Mouse (Mus musculus) neutrophil, adult 5-6 weeks (primary cell): ENCODE data around the gene Elmod3. TPM values are rescaled to one million over a fixed set of nuclear protein-coding genes. Genes with fewer than 3 reads are reported as not detected.
"Not testable (repeated sequence)": the region's sequence is repeated elsewhere in the genome, so short reads cannot be mapped to it uniquely, and the experiment has no call there.

Source experiments
- ATAC-seq: fragments of 151-379, 151-347 bp; 2 replicates; pipeline ENCODE4 v1.8.0; 2017; ENCODE audit warnings: mild to moderate bottlenecking, moderate TSS enrichment; ENCODE audit not compliant: insufficient number of reproducible peaks, poor library complexity, low FRiP score, severe bottlenecking; ENCODE audit errors: extremely low read depth
- total RNA-seq: library from RNA; stranded (forward); fragments of 200-1000 nt; gene quantifications from 2 replicates; pipeline ENCODE4 v1.2.3, GENCODE M21; 2017

Gene Elmod3
- total RNA-seq, 1 experiment from 2014 or later, result 10.5 TPM

DNA sequence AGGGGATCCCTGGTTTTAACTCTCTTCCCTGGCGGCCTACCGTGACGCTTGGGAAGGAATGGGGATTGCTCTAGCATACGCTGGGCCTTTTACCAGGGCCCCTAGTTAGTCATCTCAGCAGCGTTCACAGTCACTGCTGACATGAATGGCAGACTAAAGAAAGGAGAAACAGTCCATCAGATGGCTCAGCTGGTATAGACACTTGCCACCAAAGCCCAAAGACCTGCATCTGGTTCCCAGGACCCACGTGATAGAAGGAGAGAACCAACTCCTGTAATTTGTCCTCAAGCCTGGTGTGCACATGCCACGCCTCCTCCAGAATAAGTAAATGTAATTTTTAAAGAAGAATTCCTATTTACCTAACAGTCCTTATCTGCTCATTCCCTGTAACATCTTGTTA lies 52.8 kb downstream of the Elmod3 start:
- no peak for ATAC-seq

DNA sequence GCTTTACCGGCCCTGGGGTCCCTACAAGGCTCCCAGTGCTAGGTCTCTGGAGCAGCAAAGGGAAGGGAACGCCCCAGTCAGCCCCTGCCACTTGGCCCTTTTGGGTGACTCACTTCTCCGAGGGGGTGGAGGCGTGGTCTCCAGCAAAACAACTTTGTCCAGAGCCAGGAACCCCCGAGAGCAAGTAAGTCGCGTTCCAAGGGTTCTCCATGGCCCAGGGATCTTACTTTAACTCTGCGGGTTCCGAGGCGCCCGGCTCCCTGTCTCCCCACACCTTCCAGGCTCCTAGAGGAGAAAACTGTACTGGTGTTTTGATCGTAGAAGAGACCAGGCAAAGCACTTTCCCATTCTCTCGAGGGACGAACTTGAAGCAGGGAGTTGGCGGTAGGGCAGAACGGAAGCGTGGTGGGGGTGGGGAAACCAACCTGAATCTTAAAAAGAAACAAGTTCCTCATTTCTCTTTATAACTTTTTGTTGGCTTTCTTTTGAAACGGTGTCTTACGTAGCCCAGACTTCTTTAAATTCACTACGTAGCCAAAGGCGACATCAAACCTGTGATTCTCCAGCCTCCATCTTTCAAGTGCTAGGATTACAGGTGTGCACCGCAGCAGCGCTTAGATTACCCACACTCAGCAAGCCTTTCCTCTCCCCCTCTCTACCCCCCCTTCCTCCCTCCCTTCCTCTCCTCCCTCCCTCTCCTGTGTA lies 53.8 kb downstream of the Elmod3 start, which contains the start of gene Capg:
Gene Capg, plus strand, starts transcription at position 109 of the 705 bp plus-strand sequence.
- peak; percentile 62 for ATAC-seq

DNA sequence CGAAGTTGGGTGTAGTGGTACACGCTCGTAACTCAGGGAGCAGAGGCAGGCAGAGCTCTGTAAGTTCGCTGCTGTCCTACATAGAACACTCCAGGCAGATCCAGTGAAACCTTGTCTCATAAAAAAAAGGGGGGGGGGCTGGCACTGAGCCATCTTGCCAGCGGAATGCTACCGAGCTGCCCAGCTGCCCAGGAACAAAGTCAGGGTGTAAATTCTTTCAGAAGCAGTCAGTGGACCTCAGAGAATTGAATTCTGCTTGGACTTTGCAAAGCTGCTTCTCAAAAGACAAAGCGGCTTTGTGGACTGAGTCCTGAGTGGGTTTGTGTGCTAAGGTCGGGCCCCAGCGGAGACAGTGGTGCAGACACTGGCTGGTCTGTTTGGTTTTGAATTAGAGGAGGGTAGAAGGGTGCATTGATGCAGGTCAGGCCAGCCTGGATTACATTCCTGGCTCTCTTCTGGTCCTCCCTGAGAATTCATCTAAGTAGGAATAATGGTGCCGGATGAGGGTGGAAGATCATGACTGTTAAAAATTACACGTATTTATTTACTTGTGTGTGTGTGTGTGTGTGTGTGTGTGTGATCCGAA lies 54.9 kb downstream of the Elmod3 start:
- no peak for ATAC-seq

DNA sequence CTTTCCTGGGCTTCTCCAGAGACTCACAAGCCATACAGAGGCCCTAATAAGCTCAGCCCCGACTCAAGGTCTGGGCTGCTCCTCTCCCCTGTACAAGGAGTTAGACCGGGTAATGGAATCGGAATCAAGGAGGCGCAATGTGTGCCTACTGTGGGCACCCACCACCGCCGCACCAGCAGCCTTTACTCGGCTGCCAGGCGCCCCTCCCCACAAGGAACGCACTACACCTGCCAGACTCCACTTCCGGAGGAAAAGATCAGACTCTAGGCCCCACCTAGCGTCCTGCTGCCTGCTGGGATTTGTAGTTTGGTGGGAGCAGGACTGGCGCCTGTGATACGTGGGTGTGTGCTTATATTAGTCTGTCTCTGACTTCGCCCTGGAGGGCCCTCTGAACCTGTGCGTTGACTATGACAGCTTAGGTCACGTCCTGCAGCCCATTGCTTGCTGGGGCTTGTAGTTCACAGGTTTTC lies 59.6 kb downstream of the Elmod3 start:
- ATAC-seq, result peak; percentile 88

DNA sequence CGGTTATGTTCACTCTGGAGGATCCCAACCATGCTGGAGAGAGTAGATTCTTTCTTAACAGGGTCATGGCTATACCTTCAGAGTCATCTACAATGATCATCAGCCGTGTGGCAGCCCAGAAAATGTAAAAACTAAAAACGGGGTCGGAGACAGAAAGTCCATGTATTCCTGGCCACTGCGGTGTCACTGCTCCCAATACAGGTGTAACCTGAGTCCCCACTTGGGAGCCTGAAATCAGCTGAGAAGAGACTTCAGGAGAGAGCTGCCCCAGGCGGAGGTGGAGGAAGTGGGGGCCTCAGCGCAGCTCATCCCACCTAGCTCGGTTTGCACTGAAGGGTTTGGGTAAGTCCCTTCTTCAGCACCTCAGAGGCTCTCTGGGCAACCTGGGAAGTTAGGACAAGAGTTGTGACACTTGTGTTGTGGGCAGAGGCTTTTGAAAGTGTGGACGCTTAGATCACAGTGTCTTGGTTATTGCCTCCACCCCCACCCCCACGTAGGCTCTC lies 60.2 kb downstream of the Elmod3 start:
- no peak for ATAC-seq

DNA sequence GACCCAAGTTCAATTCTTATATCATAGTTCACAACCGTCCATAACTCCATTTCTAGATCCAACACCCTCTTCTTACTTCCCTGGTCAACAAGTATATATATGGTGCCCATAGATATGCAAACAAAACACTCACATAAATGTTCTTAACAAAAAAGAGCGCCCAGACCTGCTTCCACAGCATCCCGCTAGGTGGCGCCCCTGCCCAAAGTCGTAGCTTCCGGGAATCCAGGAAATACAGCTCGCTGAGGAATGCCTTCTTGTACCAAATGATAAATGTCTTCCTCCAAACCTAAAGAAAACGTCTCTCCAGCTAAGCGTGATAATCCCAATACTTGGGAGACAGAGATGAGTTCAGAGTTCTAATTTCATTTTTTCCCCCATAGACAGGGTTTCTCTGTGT lies 63.0 kb downstream of the Elmod3 start:
- ATAC-seq, result 0 out of 2 replicates have a peak, but pooled peaks have one; percentile 35

DNA sequence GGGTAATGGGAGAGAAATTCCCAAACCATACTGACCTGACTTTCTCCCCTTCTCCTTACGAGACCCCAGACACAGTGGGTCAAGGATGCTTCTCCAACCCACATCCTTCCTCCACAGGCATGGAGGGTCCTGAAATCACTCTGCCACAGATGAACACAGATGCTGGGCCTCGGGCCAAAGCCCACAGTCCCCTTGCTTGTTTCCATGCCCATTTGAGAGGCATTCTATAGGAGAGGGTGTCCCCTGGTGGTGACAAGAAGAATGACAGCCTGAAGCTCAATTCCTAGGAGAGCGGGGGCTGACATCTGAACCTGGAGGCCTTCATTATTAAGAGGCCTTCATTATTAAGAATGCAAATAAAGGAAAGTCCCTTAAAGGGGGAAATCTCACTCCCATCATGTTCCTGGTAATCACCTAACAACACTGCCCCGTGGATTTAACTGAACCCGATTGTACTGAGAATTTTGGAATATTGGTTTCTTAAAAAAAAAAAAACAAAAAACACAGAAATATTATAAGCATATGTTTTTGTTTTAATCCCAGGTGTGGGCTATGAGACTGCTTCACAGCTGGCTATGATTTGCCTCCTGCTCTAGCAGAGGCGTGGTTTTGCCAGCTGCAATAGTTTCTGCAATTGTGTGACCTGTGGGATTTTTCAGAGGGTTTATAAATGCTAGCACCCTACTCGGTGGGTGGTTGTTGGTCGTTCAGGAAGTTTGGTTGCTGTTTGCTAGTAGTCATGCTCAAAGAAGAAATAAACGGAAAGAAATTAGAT lies 64.0 kb downstream of the Elmod3 start:
- ATAC-seq, result peak; percentile 72

DNA sequence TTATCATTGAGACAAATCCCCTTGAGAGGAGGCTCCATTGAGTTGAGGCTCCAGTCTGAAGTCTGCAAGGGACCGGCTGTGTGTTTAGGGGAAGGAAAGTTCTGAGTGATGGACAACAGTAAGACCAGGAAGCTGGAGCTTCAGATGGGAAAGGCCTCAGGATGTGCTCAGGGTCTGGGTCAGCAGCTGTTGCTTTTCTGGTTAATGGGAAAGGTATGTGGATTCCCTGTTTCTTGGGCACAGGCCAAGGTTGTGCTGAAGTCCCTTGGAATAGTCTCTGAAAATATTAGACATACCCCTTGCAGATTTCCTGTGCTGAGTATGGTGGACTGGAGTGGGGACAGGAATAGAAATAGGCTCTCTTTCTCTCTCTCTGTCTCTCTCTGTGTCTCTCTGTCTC lies 64.7 kb downstream of the Elmod3 start:
- ATAC-seq, result not testable (repeated sequence)

DNA sequence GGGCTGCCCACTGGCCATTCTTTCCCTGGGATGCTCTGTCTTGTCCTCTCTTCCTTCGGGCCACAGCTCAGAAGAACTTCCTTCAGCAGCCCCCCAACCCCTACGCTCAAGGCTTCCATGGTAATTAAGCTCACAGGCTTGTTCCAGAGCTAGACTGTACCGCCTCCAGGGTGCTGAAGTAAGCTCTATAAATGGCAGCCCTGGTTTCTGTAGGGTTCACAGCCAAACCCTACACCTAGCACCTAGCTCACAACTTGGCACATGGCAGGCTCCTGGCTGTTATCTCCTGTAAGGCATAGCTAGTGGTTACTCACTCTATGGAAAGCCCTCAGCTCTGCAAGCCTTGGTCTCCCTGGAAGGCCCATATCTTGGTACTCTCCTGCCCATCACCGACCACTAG lies 65.6 kb downstream of the Elmod3 start:
- ATAC-seq, result no peak

DNA sequence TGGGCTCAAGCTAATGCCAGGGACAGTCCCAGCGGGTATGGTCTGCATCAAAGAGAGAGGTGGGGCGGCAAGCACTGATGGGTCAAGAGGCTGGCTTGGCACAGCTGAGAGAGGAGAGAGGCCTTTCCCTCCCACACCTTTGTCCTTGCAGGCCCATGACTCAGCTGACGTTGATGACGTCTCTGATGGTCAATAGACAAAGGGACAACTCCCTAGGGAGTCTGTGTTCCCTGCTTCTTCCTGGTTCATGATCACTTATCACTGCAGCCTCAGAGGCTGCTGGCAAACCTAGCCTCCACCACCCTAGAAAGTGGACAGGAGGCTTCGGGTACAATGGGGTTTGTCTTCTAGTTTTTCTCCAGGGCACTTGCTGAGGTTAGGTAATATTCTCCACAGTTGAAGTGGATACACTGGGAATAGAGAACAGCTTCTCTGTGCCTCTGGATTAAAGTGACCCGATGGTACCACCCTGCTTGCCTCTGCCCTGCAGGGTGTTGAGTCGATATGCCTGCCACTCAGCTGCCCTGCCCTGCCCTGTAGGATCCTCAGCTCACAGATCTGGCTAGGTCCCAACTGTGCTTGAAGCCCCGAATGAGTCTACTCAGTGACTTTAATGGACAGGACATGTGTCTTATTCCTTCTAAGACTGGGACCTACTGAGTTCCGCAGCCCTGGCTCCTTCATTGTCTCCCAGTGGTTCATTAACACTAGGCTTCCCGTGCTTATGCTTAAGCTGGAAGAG lies 69.6 kb downstream of the Elmod3 start:
- no peak for ATAC-seq

DNA sequence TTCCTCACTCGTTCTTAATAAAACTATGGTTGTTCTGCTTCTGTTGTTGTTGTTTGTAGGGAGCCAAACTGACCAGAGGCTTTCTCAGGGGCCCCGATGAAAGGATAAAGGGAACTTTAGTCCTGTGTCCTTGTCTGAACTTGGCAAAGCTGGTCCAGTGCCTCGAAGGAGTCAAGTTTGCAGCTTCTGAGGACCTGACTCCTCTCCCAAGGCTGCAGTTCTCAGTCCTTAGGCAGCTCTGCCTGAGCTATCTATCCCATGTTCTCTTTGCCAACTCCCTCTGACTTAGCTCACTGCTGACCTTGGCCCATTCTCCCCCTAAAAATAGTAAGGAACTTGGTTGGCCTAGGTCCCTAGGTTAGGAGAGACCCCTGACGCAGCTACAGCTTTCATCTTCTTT lies 71.1 kb downstream of the Elmod3 start:
- no peak for ATAC-seq

DNA sequence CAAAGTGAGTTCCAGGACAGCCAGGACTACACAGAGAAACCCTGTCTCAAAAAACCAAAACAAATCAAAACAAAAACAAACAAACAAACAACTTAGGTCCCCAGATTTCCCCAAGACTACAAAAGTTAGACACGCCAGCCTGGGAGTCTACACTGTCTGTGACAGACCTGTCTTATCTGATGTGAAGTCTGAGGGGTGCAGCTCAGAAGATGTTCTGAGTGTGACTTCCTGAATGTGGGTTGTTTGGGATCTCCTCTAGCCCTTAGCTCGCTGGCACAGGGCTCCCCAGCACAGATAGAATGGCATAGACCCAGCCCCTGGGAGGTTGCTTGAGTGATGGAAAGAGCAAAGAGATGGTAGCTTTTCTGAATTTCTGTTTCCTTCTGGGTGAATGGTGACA lies 74.1 kb downstream of the Elmod3 start:
- no peak for ATAC-seq

DNA sequence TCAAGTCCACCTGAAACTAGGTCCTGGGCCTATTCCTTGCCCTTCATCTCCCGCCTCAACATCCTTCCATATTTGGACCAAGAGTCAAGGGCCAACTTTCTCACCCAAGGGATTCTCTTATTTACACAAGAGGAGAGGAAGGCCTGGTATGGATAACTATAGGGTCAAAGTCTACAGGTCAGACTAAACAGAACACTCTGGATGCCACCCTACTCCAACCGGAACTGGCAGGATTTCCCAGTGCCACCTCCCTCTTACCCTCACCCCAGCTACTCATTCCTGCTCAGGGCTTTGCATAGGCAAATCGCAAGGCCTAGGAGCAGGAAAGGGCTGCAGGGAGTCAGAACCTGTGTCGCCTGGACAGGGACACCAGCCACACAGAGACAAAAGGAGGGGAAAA lies 75.0 kb downstream of the Elmod3 start:
- no peak for ATAC-seq

DNA sequence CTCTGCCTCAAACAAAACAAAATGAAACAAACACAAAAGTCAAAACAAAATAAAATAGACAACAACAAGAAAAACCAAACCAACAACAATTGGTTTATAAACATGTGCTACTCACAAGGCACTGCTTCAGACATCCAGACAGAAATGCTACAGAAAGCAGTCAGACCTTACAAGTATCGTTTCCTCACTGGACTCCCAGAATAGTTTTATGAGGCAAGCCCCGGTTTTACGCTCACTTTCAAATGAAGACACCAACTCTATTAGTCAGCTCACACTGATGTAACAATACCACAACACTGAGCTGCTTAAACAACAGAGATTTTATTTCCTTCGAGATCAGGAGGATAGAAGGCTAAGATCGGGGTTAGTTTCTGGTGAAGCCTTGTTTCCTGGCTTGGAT lies 75.9 kb downstream of the Elmod3 start:
- no peak for ATAC-seq

DNA sequence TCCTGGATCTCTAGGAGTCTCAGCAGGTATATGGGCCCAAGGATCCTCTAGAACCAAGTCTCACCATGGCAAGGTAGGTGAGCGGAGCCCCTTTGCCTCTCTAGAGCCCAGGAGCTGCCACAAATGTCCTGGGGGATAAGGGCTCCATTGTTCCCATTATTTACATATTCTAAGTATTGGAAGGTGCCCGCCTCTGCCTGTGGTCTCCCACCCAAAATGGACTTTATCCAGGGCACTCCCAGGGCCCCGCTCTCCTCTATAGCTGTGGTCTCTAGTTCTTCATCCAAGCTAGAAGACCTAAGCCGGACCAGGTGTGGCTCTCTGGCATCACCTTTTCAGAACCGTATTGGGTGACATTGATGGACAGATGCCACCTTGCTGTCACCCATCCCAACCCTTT lies 76.6 kb downstream of the Elmod3 start, which contains the start of gene Sh2d6:
Gene Sh2d6, minus strand, starts transcription at position 101 of the 400 bp plus-strand sequence.
- ATAC-seq, result no peak

DNA sequence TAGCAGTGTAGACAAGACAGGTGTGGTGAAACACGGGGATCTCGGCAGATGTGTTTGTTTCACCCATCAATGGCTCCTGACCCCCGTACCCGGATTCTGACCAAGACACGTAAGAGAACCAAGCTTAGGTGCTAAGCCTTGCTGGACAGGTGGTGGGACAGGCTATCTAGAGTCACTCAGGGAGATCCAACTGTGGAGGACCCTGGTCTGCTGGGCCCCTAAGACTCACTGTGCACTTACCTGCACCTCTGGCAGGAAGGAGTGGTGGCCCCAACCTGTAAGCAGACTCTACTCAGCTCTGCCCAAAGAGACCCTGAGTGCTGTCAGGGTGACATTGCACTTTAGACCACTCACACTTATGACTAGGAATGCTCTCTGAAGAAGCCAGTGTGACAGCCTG lies 77.3 kb downstream of the Elmod3 start:
- ATAC-seq, result no peak

DNA sequence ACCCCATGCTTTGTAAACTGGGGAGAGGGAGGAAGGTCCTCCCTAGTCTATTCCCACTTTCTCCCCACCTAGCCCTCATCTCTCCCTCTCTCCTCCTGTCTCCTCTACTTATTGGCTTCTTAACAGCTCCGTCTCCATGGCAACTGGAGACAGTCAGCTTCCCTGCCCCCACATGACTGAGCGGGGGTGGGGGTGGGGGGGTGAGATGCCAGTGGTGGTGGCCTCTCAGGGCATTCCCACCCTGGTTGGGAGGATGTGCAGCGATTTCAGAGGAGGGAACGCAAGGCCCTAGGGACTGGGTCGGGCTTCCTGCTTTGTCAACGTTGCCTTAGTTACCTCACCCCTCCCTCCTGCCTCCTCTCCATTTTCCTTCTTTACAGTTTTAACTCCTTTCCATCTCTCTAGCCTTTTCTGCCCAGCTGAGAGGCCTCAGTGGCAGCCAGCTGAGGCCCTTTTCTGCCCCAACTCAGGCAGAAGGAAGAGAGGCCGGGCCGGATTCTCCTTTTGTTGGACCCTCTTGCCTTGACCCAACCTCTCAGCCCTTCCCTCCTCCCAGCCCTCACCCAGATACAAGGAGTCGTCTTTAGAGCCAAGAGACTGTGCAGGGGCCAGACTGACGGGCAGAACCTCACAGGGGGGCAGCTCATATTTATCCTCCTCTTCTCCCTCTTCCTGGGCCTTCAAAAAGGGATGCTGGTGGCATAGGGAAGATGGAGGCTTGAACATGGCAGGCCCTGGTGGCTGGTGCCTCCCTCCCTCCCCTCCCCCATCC lies 78.1 kb downstream of the Elmod3 start:
- ATAC-seq, result peak; percentile 55; the same call in 1 of the 2 replicates

DNA sequence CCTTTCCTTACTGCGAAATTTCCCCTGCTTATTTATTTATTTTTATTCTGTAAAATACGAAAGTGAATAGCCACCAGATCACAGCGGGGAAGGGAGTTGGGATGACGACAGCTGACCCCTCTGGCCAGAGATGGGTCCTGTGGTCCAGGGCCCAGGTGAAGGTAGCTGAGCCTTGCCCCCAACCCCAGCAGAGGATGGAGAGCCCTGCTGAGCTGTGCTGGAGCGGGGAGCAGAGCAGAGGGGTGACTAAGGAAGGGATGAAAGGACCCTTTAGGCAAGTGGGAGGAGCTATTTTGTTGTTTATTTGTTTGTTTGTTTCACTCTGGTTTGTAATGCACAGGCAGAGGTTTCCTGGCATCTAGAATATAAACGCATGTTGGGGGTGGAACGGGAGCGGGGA lies 78.9 kb downstream of the Elmod3 start:
- no peak for ATAC-seq
